Mouse (Mus musculus): ENCODE data around the gene Cd2bp2. TPM values are rescaled to one million over a fixed set of nuclear protein-coding genes. Genes with fewer than 3 reads are reported as not detected.

The Cd2bp2 gene
- polyA plus RNA-seq, 1 experiment from 2014 or later = 44.4 TPM

DNA sequence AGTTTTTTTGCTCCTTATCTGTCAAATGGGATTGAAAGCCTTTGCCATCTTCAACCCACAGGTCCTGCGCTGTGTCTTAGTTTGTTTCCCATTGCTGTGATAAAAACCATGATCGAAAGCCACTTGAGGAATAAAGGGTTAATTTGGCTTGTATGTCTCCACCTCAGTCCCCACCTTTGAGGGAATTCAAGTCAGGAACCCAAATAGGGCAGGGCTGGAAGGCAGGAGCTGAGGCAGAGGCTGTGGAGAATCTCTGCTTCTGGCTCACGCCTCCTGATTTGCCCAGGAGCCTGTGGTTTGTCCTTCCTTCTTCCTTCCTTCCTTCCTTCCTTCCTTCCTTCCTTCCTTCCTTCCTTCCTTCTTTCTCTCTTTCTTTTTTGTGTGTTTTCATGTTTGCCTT is 27.3 kb upstream of the Cd2bp2 start:
- no peak overlapping the region for H3K9ac ChIP-seq (ENCODE audit: low read length)
- no peaks in the 10 kb centered on the region for H3K36me3 ChIP-seq (ENCODE audit: control insufficient read depth, insufficient read depth, low read length)
- no peaks in the 10 kb centered on the region for H3K4me1 ChIP-seq (replicated peaks; ENCODE audit: control insufficient read depth, insufficient read depth, low read length)
- no peak for DNase-seq (ENCODE audit: low spot score)
- no peaks in the 10 kb centered on the region for H3K27me3 ChIP-seq (replicated peaks; ENCODE audit: control insufficient read depth, insufficient read depth, low read length)
- no peak overlapping the region for H3K27ac ChIP-seq (ENCODE audit: low read depth)
- no peak for ATAC-seq (replicated peaks; ENCODE audit: low FRiP score, low TSS enrichment, low read depth)
- H3K4me3 ChIP-seq (ENCODE audit: low read depth, low read length) = no peak overlapping the region
- no peaks in the 10 kb centered on the region for H3K9me3 ChIP-seq (ENCODE audit: control insufficient read depth, low read length)
- H3K4me2 ChIP-seq (ENCODE audit: low read length) = no peak overlapping the region
- 94% methylated on average over 3 of the region's 3 CpGs for WGBS

DNA sequence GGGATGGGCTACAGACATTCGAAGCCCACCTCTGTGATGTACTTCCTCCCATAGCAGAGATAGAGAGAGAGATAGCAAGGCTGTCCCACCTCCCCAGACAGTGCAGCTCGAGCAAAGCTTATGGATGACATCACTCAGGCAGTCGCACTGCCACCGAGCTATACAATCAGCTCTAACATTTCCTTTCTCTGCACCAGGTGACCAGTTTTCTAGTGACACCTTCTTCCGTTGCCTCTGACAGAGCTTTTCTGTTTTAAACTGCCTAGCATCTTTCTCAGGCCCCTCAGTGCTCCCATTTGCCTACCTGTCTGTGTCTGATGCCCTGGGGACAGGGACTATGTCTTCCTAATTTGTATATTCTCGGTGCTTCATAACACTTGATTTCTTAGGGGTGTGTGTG is 24.6 kb upstream of the Cd2bp2 start:
- H3K4me2 ChIP-seq (ENCODE audit: low read length) = no peak overlapping the region
- H3K27me3 ChIP-seq (replicated peaks; ENCODE audit: control insufficient read depth, insufficient read depth, low read length) = no peaks in the 10 kb centered on the region
- H3K4me3 ChIP-seq (ENCODE audit: low read depth, low read length) = no peak overlapping the region
- 69% methylated on average over 6 of the region's 6 CpGs for WGBS
- ATAC-seq (replicated peaks; ENCODE audit: low FRiP score, low TSS enrichment, low read depth) = no peak
- no peaks in the 10 kb centered on the region for H3K4me1 ChIP-seq (replicated peaks; ENCODE audit: control insufficient read depth, insufficient read depth, low read length)
- H3K9me3 ChIP-seq (ENCODE audit: control insufficient read depth, low read length) = no peaks in the 10 kb centered on the region
- no peak for DNase-seq (ENCODE audit: low spot score)
- H3K36me3 ChIP-seq (ENCODE audit: control insufficient read depth, insufficient read depth, low read length) = no peaks in the 10 kb centered on the region
- no peak overlapping the region for H3K9ac ChIP-seq (ENCODE audit: low read length)
- no peak overlapping the region for H3K27ac ChIP-seq (ENCODE audit: low read depth)

DNA sequence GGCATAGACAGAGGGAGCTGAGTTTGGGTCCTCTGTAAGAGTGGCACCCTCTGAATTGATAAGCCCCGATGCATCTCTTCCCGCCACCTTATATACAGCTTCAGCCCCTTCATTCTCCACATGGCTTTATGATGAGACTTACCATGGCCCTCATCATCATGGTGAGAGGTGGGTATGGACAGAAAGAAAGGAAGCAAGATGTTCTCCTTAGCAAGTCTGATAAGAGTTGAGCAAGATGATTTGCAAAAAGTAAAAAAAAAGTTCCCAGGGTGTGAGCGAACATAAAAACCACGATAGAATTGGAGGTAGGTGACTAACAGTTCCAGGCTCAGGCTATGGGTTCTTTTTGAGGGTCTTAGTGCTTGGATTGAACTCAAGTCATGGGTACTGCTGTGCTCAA is 22.8 kb upstream of the Cd2bp2 start:
- WGBS = 88% methylated on average over 4 of the region's 4 CpGs
- no peak overlapping the region for H3K4me3 ChIP-seq (ENCODE audit: low read depth, low read length)
- H3K4me1 ChIP-seq (replicated peaks; ENCODE audit: control insufficient read depth, insufficient read depth, low read length) = no peaks in the 10 kb centered on the region; the same call in 1 of the 2 replicates
- ATAC-seq (replicated peaks; ENCODE audit: low FRiP score, low TSS enrichment, low read depth) (no peak), DNase-seq (ENCODE audit: low spot score) (no peak)
- H3K9me3 ChIP-seq (ENCODE audit: control insufficient read depth, low read length) = no peaks in the 10 kb centered on the region
- H3K36me3 ChIP-seq (ENCODE audit: control insufficient read depth, insufficient read depth, low read length) = no peaks in the 10 kb centered on the region
- H3K27ac ChIP-seq (ENCODE audit: low read depth) = no peak overlapping the region
- H3K4me2 ChIP-seq (ENCODE audit: low read length) = no peak overlapping the region
- no peaks in the 10 kb centered on the region for H3K27me3 ChIP-seq (replicated peaks; ENCODE audit: control insufficient read depth, insufficient read depth, low read length)
- H3K9ac ChIP-seq (ENCODE audit: low read length) = no peak overlapping the region

DNA sequence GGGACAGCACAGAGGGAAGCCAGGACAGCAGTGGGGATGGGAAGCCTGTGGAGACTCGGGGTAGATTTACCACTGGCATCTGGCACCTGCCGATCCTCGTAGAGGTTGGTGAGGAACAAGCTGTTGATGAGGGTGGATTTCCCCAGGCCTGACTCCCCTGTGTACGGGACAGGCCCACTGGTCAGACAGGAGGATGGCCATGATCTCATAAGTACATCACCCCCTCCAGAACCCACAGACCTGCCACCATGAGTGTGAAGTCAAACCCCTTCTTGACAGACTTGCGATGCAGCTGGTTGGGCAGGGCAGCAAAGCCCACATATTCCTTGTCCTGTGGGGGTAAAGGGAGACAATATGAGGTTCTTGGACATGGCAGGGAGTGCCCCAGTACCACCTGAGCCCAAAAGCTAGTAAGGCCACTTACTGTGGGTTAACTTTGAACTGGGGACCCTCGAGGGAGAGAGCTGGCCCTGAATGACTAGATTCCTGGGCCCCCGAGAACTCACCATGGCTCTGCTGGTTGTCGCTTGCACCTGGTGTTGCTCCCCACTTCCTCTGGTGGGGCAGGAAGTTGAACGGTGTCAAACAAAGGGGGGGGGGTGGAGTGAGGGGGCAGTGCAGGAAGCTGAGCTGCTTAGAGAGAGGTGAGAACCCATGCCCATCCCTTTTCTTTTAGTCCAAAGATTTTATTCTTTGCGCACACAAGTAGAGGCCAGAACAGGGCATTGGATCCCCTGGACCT is 22.2 kb upstream of the Cd2bp2 start:
- no peaks in the 10 kb centered on the region for H3K27me3 ChIP-seq (replicated peaks; ENCODE audit: control insufficient read depth, insufficient read depth, low read length)
- H3K4me1 ChIP-seq (replicated peaks; ENCODE audit: control insufficient read depth, insufficient read depth, low read length) = no peaks in the 10 kb centered on the region; the same call in 1 of the 2 replicates
- H3K4me3 ChIP-seq (ENCODE audit: low read depth, low read length) = no peak overlapping the region
- no peaks in the 10 kb centered on the region for H3K9me3 ChIP-seq (ENCODE audit: control insufficient read depth, low read length)
- DNase-seq (ENCODE audit: low spot score) = no peak
- no peak overlapping the region for H3K4me2 ChIP-seq (ENCODE audit: low read length)
- 72% methylated on average over 10 of the region's 10 CpGs for WGBS
- no peak for ATAC-seq (replicated peaks; ENCODE audit: low FRiP score, low TSS enrichment, low read depth)
- H3K27ac ChIP-seq (ENCODE audit: low read depth) = no peak overlapping the region
- H3K9ac ChIP-seq (ENCODE audit: low read length) = no peak overlapping the region
- no peaks in the 10 kb centered on the region for H3K36me3 ChIP-seq (ENCODE audit: control insufficient read depth, insufficient read depth, low read length)

DNA sequence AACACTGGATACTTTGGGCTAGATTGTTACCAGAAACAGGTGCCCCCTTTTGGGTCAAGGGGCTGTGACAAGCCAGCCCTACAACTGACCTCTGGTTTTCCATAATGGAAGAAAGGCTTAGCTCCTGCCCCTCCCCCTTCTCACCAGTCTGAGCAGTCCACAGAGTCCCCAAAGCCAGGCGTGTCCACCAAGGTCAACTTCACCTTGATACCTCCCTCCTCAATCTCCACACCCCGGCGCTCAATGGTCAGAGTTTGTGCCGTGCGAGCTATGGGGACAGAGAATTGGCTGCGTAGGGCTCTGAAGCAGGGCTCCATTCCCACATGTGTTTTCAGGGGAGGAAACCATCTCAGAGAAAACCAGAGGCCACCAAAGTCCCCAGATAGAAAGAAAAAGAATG is 21.6 kb upstream of the Cd2bp2 start:
- ATAC-seq (replicated peaks; ENCODE audit: low FRiP score, low TSS enrichment, low read depth) (no peak), DNase-seq (ENCODE audit: low spot score) (no peak)
- Histone ChIP-seq H3K9me3 (ENCODE audit: control insufficient read depth, low read length) (no peaks in the 10 kb centered on the region), H3K9ac (ENCODE audit: low read length) (no peak overlapping the region), H3K4me3 (ENCODE audit: low read depth, low read length) (no peak overlapping the region), H3K27ac (ENCODE audit: low read depth) (no peak overlapping the region), H3K27me3 (replicated peaks; ENCODE audit: control insufficient read depth, insufficient read depth, low read length) (no peaks in the 10 kb centered on the region), H3K36me3 (ENCODE audit: control insufficient read depth, insufficient read depth, low read length) (no peaks in the 10 kb centered on the region), H3K4me2 (ENCODE audit: low read length) (no peak overlapping the region), H3K4me1 (replicated peaks; ENCODE audit: control insufficient read depth, insufficient read depth, low read length) (no peaks in the 10 kb centered on the region; the same call in 1 of the 2 replicates)
- 85% methylated on average over 6 of the region's 6 CpGs for WGBS

DNA sequence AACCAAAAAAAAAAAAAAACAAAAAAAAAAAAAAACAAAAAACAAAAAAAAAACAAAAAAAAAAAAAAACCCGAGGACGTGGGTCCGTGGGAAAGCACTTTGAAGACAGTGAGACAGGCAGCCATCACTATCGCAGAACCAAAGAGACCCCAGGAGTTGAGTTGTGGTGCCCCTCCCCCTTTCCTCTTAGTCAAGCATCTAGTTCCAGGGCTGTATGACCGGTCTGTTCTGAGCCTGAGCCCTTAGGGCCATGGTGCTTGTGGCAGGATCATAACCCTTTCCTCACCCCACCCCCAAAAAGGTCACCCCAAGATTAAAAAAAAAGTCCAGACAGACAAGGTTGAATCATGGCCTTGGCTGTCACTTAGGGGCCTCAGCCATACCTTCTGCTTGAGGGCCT is 20.5 kb upstream of the Cd2bp2 start:
- ATAC-seq (replicated peaks; ENCODE audit: low FRiP score, low TSS enrichment, low read depth) = no peak
- WGBS = 93% methylated on average over 4 of the region's 5 CpGs
- H3K4me3 ChIP-seq (ENCODE audit: low read depth, low read length) = no peak overlapping the region

DNA sequence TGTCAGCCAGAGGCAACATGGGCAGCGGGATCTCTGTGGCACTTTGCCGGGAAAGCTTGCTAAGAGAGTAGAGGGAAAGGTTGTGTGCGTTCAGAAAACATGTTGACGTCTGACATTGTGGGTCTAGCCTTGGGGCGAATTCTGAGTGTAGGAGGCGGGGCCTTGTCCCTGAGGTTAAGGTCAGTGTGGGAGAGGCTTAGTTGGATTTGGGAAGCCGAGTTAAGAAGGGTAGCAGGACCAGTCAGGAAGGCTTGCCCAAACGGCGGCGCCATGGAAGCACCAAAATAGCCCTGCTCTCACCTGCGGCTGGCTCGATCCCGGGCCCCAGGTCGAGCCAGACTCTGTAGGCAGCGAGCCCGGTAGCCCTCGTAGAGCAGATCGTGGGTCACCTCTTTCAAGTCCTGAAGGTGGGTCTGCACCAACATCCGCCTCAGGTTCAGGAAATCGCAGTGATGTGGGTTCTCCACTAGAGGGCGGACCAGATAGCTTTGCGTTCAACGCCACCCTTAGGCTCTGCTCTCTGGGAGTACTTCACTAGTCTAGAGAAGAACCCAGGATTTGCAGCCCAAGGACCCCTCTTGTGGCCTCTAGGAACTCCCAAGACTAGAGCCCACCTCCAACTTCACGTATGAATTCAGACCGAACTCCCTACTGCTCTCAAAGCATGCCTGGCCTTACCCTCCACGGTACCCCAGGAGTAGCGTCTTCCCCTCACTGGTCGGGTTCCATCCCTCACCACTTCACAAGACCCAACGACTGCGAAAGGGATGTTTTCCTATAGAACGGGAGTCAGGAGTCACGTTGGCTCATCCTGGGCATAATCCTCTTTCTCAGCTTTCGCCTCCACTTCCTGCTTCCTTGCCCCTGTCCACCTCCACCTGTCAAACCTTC is 19.4 kb upstream of the Cd2bp2 start:
- peak; percentile 81 for DNase-seq (ENCODE audit: low spot score)
- Histone ChIP-seq H3K4me1 (replicated peaks; ENCODE audit: control insufficient read depth, insufficient read depth, low read length) (no peaks in the 10 kb centered on the region; the same call in 1 of the 2 replicates), H3K4me2 (ENCODE audit: low read length) (peak overlapping the region; percentile 47), H3K9me3 (ENCODE audit: control insufficient read depth, low read length) (no peaks in the 10 kb centered on the region), H3K36me3 (ENCODE audit: control insufficient read depth, insufficient read depth, low read length) (no peaks in the 10 kb centered on the region), H3K4me3 (ENCODE audit: low read depth, low read length) (peak overlapping the region; percentile 11), H3K27me3 (replicated peaks; ENCODE audit: control insufficient read depth, insufficient read depth, low read length) (no peaks in the 10 kb centered on the region), H3K27ac (ENCODE audit: low read depth) (no peak overlapping the region), H3K9ac (ENCODE audit: low read length) (peak overlapping the region; percentile 2; the same call in 1 of the 2 replicates)
- WGBS = 22% methylated on average over 33 of the region's 33 CpGs
- ATAC-seq (replicated peaks; ENCODE audit: low FRiP score, low TSS enrichment, low read depth) = peak; percentile 37

More for the DNA sequence above, 20.5 kb upstream of the Cd2bp2 start:
- Histone ChIP-seq H3K9ac (ENCODE audit: low read length) (no peak overlapping the region), H3K27ac (ENCODE audit: low read depth) (no peak overlapping the region), H3K4me1 (replicated peaks; ENCODE audit: control insufficient read depth, insufficient read depth, low read length) (no peaks in the 10 kb centered on the region; the same call in 1 of the 2 replicates), H3K4me2 (ENCODE audit: low read length) (no peak overlapping the region), H3K36me3 (ENCODE audit: control insufficient read depth, insufficient read depth, low read length) (no peaks in the 10 kb centered on the region), H3K9me3 (ENCODE audit: control insufficient read depth, low read length) (no peaks in the 10 kb centered on the region), H3K27me3 (replicated peaks; ENCODE audit: control insufficient read depth, insufficient read depth, low read length) (no peaks in the 10 kb centered on the region)
- DNase-seq (ENCODE audit: low spot score) = no peak

DNA sequence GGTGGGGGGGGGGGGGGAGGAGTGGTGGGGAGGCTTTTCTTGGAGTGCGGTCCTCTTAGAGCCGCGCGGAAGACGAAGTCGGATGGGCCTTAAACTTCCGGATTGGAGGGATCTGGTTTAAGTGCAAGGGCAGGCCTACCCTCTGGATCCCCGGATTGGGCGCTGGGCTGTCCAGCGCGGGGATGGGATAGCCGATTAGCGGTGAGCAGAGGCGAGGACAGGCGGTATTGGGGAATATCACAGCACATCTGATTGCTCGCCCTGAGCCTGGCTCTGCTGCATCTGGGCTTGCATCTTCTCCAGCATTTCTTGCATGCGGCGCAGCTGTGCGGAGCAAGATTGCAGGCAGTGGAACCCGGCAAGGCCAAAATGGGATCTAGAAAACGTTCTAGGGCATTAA is 18.7 kb upstream of the Cd2bp2 start:
- WGBS = 30% methylated on average over 21 of the region's 21 CpGs

More for the DNA sequence above, 18.7 kb upstream of the Cd2bp2 start:
- Histone ChIP-seq H3K4me2 (ENCODE audit: low read length) (peak overlapping the region; percentile 47), H3K9ac (ENCODE audit: low read length) (peak overlapping the region; percentile 2; the same call in 1 of the 2 replicates), H3K36me3 (ENCODE audit: control insufficient read depth, insufficient read depth, low read length) (no peaks in the 10 kb centered on the region), H3K27me3 (replicated peaks; ENCODE audit: control insufficient read depth, insufficient read depth, low read length) (no peaks in the 10 kb centered on the region), H3K9me3 (ENCODE audit: control insufficient read depth, low read length) (no peaks in the 10 kb centered on the region), H3K4me3 (ENCODE audit: low read depth, low read length) (peak overlapping the region; percentile 11), H3K27ac (ENCODE audit: low read depth) (no peak overlapping the region), H3K4me1 (replicated peaks; ENCODE audit: control insufficient read depth, insufficient read depth, low read length) (peaks cover 2% of the 10 kb centered on the region)
- DNase-seq (ENCODE audit: low spot score) (no peak), ATAC-seq (replicated peaks; ENCODE audit: low FRiP score, low TSS enrichment, low read depth) (no peak)
